Mouse (Mus musculus): ENCODE measurements around the gene Slc22a15. TPM values are rescaled to one million over a fixed set of nuclear protein-coding genes. Genes with fewer than 3 reads are reported as not detected.

The Slc22a15 gene
- polyA plus RNA-seq, 1 experiment: 7.0 TPM

DNA sequence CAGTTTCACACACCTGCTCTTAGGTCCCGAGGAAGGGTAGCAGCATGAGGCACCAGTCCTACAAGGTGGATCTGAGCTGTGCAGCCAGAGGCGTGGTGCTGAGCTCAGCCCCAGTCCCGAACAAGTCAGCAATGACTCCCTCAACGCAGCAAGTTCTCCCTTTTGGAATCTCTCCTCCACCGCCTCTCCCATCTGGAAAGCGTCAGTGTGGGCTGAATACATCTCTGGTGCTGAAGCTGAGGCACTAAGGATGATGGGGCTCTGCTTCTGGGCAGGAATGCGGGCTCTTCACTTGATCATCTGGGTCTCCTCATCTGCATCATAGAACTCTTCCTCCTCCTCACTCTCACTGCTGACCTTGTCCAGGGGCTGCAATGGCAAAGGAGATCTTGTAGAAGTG, 64.1 kb downstream of the Slc22a15 start:
- no peak for DNase-seq
- no peak for TF ChIP-seq POLR2A (IDR thresholded peaks at IDR 0.05; ENCODE audit: control insufficient read depth, extremely low read depth, insufficient read depth, low read length, poor library complexity)
- H3K27ac ChIP-seq (ENCODE audit: control insufficient read depth, insufficient read depth, low read length): no peak overlapping the region
- WGBS: 97% methylated on average over 7 of the region's 7 CpGs
- H3K4me3 ChIP-seq (ENCODE audit: control insufficient read depth, insufficient read depth, low read length): no peak overlapping the region
- no peaks in the 10 kb centered on the region for H3K27me3 ChIP-seq (ENCODE audit: control insufficient read depth, insufficient read depth, low read length)
- H3K4me1 ChIP-seq (replicated peaks; ENCODE audit: control insufficient read depth, insufficient read depth, low read length): peaks cover 2% of the 10 kb centered on the region
- H3K36me3 ChIP-seq (ENCODE audit: control insufficient read depth, insufficient read depth, low read length): no peaks in the 10 kb centered on the region

- Histone ChIP-seq H3K4me1 (replicated peaks; ENCODE audit: control insufficient read depth, insufficient read depth, low read length) (peaks cover 2% of the 10 kb centered on the region), H3K4me3 (ENCODE audit: control insufficient read depth, insufficient read depth, low read length) (no peak overlapping the region), H3K27ac (ENCODE audit: control insufficient read depth, insufficient read depth, low read length) (no peak overlapping the region), H3K27me3 (ENCODE audit: control insufficient read depth, insufficient read depth, low read length) (no peaks in the 10 kb centered on the region), H3K36me3 (ENCODE audit: control insufficient read depth, insufficient read depth, low read length) (no peaks in the 10 kb centered on the region)
- TF ChIP-seq POLR2A (IDR thresholded peaks at IDR 0.05; ENCODE audit: control insufficient read depth, extremely low read depth, insufficient read depth, low read length, poor library complexity): no peak
- TF ChIP-seq CTCF (IDR thresholded peaks at IDR 0.05; ENCODE audit: borderline replicate concordance, control insufficient read depth, extremely low read depth, insufficient read depth, low read length, poor library complexity): no peak
- DNase-seq: no peak
- 94% methylated on average over 7 of the region's 7 CpGs for WGBS
Measured at GRCm38 (mm10) chr3:101859740-101860139, 64.5 kb downstream of the Slc22a15 start.

- WGBS: 87% methylated on average over 1 of the region's 1 CpGs
Measured at GRCm38 (mm10) chr3:101854075-101854474, 70.2 kb downstream of the Slc22a15 start.

GRCm38 (mm10) chr3:101851363-101851762, 72.9 kb downstream of the Slc22a15 start:
- Histone ChIP-seq H3K4me3 (ENCODE audit: control insufficient read depth, insufficient read depth, low read length) (no peak overlapping the region), H3K36me3 (ENCODE audit: control insufficient read depth, insufficient read depth, low read length) (no peaks in the 10 kb centered on the region), H3K4me1 (replicated peaks; ENCODE audit: control insufficient read depth, insufficient read depth, low read length) (no peaks in the 10 kb centered on the region), H3K27me3 (ENCODE audit: control insufficient read depth, insufficient read depth, low read length) (no peaks in the 10 kb centered on the region), H3K27ac (ENCODE audit: control insufficient read depth, insufficient read depth, low read length) (no peak overlapping the region)
- DNase-seq: no peak
- 78% methylated on average over 6 of the region's 6 CpGs for WGBS
- TF ChIP-seq CTCF (IDR thresholded peaks at IDR 0.05; ENCODE audit: borderline replicate concordance, control insufficient read depth, extremely low read depth, insufficient read depth, low read length, poor library complexity) (no peak), POLR2A (IDR thresholded peaks at IDR 0.05; ENCODE audit: control insufficient read depth, extremely low read depth, insufficient read depth, low read length, poor library complexity) (no peak)

More at GRCm38 (mm10) chr3:101854075-101854474, 70.2 kb downstream of the Slc22a15 start:
- no peaks in the 10 kb centered on the region for H3K36me3 ChIP-seq (ENCODE audit: control insufficient read depth, insufficient read depth, low read length)
- no peaks in the 10 kb centered on the region for H3K4me1 ChIP-seq (replicated peaks; ENCODE audit: control insufficient read depth, insufficient read depth, low read length)
- H3K27me3 ChIP-seq (ENCODE audit: control insufficient read depth, insufficient read depth, low read length): no peaks in the 10 kb centered on the region
- DNase-seq: no peak
- H3K4me3 ChIP-seq (ENCODE audit: control insufficient read depth, insufficient read depth, low read length): no peak overlapping the region
- no peak for TF ChIP-seq CTCF (IDR thresholded peaks at IDR 0.05; ENCODE audit: borderline replicate concordance, control insufficient read depth, extremely low read depth, insufficient read depth, low read length, poor library complexity)
- no peak overlapping the region for H3K27ac ChIP-seq (ENCODE audit: control insufficient read depth, insufficient read depth, low read length)

DNA sequence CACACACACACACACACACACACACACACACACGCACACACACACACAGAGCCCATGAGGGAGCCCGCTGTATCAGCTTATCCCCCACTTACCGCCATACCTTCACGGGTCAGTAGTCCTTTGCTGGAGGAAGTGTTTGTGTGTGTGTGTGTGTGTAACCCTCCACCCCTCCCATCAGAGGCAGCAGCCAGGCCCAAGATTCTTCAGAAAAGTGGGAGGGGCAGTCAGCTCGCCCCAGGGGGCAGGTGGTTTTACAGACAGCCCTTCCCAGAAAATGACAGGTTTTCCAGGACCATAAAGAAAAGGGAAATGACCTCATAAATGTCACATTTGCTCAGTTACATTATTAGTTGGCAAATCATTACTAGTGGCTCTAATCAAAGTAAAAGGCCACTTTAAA, 75.4 kb downstream of the Slc22a15 start, which contains the start of gene Mab21l3:
TSS of gene Mab21l3 (minus strand) at position 144 of the 400 bp plus-strand sequence.
- TF ChIP-seq POLR2A (IDR thresholded peaks at IDR 0.05; ENCODE audit: control insufficient read depth, extremely low read depth, insufficient read depth, low read length, poor library complexity) (no peak), CTCF (IDR thresholded peaks at IDR 0.05; ENCODE audit: borderline replicate concordance, control insufficient read depth, extremely low read depth, insufficient read depth, low read length, poor library complexity) (no peak)
- no peak for DNase-seq
- 76% methylated on average over 5 of the region's 5 CpGs for WGBS
- H3K36me3 ChIP-seq (ENCODE audit: control insufficient read depth, insufficient read depth, low read length): no peaks in the 10 kb centered on the region
- H3K4me1 ChIP-seq (replicated peaks; ENCODE audit: control insufficient read depth, insufficient read depth, low read length): no peaks in the 10 kb centered on the region
- H3K27me3 ChIP-seq (ENCODE audit: control insufficient read depth, insufficient read depth, low read length): no peaks in the 10 kb centered on the region
- no peak within 1 kb of the TSS for H3K27ac ChIP-seq (ENCODE audit: control insufficient read depth, insufficient read depth, low read length)
- no peak within 1 kb of the TSS for H3K4me3 ChIP-seq (ENCODE audit: control insufficient read depth, insufficient read depth, low read length)

GRCm38 (mm10) chr3:101846096-101846495, 78.2 kb downstream of the Slc22a15 start:
- Histone ChIP-seq H3K4me1 (replicated peaks; ENCODE audit: control insufficient read depth, insufficient read depth, low read length) (no peaks in the 10 kb centered on the region), H3K4me3 (ENCODE audit: control insufficient read depth, insufficient read depth, low read length) (no peak overlapping the region), H3K27ac (ENCODE audit: control insufficient read depth, insufficient read depth, low read length) (no peak overlapping the region), H3K36me3 (ENCODE audit: control insufficient read depth, insufficient read depth, low read length) (no peaks in the 10 kb centered on the region), H3K27me3 (ENCODE audit: control insufficient read depth, insufficient read depth, low read length) (no peaks in the 10 kb centered on the region)
- 50% methylated on average over 4 of the region's 4 CpGs for WGBS
- no peak for DNase-seq
- TF ChIP-seq POLR2A (IDR thresholded peaks at IDR 0.05; ENCODE audit: control insufficient read depth, extremely low read depth, insufficient read depth, low read length, poor library complexity) (no peak), CTCF (IDR thresholded peaks at IDR 0.05; ENCODE audit: borderline replicate concordance, control insufficient read depth, extremely low read depth, insufficient read depth, low read length, poor library complexity) (no peak)

DNA sequence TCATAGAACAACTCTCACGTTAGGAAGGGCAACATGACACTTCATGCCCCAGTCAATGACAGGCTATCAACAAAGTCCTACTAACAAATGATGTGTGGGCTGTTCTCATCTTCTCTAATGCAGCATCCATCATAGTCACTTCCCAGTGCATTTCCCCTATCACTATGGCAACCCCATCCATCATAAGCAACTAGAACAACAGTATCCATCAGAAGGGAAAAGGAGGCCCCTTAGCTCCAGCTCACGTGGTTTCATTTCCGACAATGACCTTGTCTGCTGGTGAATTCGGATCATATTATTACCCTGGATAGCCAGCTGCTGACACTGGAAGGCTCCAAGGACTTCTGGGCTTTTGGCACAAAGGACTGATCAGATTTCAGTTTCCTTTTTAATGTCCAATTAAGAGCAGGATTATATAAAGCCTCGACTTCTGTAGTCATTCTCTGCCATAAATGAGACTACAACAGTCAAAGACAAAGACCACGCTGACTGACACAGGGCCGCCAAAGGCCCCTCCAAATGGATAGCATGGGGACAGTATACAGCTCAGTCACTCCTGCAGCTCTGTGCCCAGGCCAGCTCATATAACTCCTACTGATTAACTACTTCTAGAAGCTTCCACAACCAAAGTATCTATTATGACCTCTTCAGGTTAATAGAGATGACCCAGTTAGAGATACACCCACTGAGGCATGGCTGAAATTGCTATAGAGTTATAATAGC, 81.7 kb downstream of the Slc22a15 start:
- no peak for DNase-seq
- no peaks in the 10 kb centered on the region for H3K36me3 ChIP-seq (ENCODE audit: control insufficient read depth, insufficient read depth, low read length)
- WGBS: 91% methylated on average over 7 of the region's 7 CpGs
- H3K27me3 ChIP-seq (ENCODE audit: control insufficient read depth, insufficient read depth, low read length): no peaks in the 10 kb centered on the region
- TF ChIP-seq POLR2A (IDR thresholded peaks at IDR 0.05; ENCODE audit: control insufficient read depth, extremely low read depth, insufficient read depth, low read length, poor library complexity): no peak
- TF ChIP-seq CTCF (IDR thresholded peaks at IDR 0.05; ENCODE audit: borderline replicate concordance, control insufficient read depth, extremely low read depth, insufficient read depth, low read length, poor library complexity): no peak
- peaks cover 9% of the 10 kb centered on the region for H3K4me1 ChIP-seq (replicated peaks; ENCODE audit: control insufficient read depth, insufficient read depth, low read length)
- H3K27ac ChIP-seq (ENCODE audit: control insufficient read depth, insufficient read depth, low read length): no peak overlapping the region
- no peak overlapping the region for H3K4me3 ChIP-seq (ENCODE audit: control insufficient read depth, insufficient read depth, low read length)
